Mouse (Mus musculus) E14TG2a.4 (cell line): Measurements from ENCODE around the gene Ttf2.

Source experiments
- H3K27me3 ChIP-seq: 2 replicates; pipeline ENCODE4 v1.6.1; 2014; ENCODE audit warnings: low read length, control low read depth; ENCODE audit not compliant: insufficient read depth
- H3K36me3 ChIP-seq: 2 replicates; pipeline ENCODE4 v1.6.1; 2014; ENCODE audit warnings: low read length, control low read depth; ENCODE audit not compliant: insufficient read depth
- H3K4me1 ChIP-seq: replicated peaks from 2 replicates; pipeline ENCODE4 v1.6.1; 2014; ENCODE audit warnings: low read depth, low read length, control low read depth
- H3K4me3 ChIP-seq: replicated peaks from 2 replicates; pipeline ENCODE4 v1.5.1; 2014; ENCODE audit warnings: mild to moderate bottlenecking, low read length
- H3K9me3 ChIP-seq: 2 replicates; pipeline ENCODE4 v1.6.1; 2014; ENCODE audit warnings: low read length, control low read depth
- CTCF ChIP-seq: conservative IDR thresholded peaks from 2 replicates; pipeline ENCODE4 v1.5.1; 2014; ENCODE audit warnings: low read length
- NANOG ChIP-seq: IDR thresholded peaks from 2 replicates; pipeline ENCODE4 v1.6.1; 2014; ENCODE audit warnings: borderline replicate concordance, low read length, mixed read lengths
- POU5F1 ChIP-seq: IDR thresholded peaks from 2 replicates; pipeline ENCODE4 v1.6.1; 2014; ENCODE audit warnings: low read length, borderline replicate concordance

The Ttf2 gene

DNA sequence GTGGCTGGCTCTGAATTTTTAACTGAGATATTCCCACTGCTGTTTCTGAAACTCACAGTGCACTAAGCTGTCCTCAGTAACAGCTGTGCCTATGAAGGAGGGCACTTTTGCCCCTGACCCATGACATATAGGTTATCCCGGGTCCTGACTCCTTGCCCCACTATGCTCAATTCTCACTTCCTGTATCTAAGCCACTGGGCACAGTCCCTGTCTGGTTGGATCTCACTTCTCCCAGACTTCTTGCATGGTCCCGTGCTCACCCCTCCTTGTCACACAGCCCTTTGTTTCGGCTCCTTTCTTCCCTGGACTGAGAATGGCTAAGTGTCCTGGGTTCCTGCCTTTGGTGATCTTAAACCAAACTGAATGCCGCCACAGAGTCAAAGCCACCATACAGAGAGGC is 24.8 kb upstream of the Ttf2 start:
- Histone ChIP-seq H3K36me3 (no peaks in the 10 kb centered on the region), H3K4me1 (peaks cover 19% of the 10 kb centered on the region), H3K27me3 (no peaks in the 10 kb centered on the region), H3K9me3 (no peaks in the 10 kb centered on the region), H3K4me3 (no peak overlapping the region)
- TF ChIP-seq POU5F1 (no peak), CTCF (no peak), NANOG (no peak)

DNA sequence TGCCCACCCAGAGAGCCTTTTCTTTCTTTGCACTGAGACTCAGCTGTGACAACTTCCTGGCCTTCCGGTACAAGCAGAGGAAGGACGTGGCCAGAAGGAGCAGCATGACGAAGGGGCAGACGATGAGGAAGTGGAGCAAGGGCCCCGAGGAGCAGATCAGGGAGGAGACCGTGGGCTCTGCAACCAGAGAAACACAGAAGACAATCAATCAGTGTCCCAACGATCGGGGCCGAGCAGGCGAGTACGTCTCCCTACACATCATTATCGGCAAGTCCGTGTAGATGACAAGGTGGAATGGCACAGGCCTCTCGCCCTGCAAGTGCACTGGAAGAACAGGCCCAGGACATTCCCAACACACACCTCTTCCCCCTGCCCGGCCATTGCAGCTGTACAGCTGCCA is 24.3 kb upstream of the Ttf2 start:
- Histone ChIP-seq H3K9me3 (no peaks in the 10 kb centered on the region), H3K4me3 (no peak overlapping the region), H3K27me3 (no peaks in the 10 kb centered on the region), H3K4me1 (peaks cover 16% of the 10 kb centered on the region), H3K36me3 (no peaks in the 10 kb centered on the region)
- no peak for TF ChIP-seq NANOG
- TF ChIP-seq CTCF: no peak
- no peak for TF ChIP-seq POU5F1

DNA sequence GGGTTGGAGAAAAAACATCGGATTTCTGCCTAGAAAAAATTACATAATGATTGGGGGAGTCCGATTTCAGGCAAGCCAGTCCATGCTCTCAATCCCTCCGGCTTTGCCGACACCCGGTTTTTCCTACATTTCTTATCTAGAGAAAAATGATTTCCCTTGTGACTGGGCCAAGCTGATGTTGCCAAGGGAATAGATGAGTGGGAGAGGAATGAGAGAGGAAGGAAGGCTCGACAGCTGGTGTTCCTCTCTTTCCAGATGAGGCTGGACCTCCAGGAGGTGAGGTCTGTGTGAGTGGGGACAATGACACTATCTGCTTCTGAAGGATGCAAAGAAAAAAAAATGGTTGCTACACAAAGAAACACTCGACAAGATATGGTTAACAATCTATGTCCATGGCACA is 23.7 kb upstream of the Ttf2 start:
- Histone ChIP-seq H3K9me3 (no peaks in the 10 kb centered on the region), H3K36me3 (no peaks in the 10 kb centered on the region), H3K4me3 (no peak overlapping the region), H3K27me3 (0 out of 2 replicates have a peak, but pooled peaks cover 4% of the 10 kb centered on the region), H3K4me1 (peaks cover 15% of the 10 kb centered on the region)
- TF ChIP-seq POU5F1: no peak
- no peak for TF ChIP-seq CTCF
- no peak for TF ChIP-seq NANOG

DNA sequence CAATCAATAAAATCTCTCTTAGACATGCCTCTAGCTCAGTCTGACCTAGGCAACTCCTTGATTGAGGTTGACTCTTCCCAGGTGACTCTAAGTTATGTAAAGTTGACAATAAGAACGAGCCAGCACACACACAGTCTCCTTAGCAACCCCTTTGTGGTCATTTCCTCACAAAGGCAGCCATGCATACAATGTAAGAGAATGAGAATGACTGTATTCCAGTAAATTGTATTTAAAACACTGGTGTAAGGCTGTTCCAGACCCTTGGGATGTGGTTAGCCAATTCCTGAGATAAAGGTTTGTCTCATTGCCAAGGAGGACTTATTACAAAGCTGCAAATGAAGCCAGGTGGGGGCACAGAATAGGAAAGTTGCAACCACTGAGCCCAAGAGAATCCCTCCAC is 20.8 kb upstream of the Ttf2 start:
- Histone ChIP-seq H3K27me3 (0 out of 2 replicates have a peak, but pooled peaks cover 4% of the 10 kb centered on the region), H3K9me3 (no peaks in the 10 kb centered on the region), H3K4me3 (no peak overlapping the region), H3K36me3 (no peaks in the 10 kb centered on the region), H3K4me1 (peaks cover 15% of the 10 kb centered on the region)
- TF ChIP-seq CTCF: no peak
- no peak for TF ChIP-seq NANOG
- TF ChIP-seq POU5F1: no peak

DNA sequence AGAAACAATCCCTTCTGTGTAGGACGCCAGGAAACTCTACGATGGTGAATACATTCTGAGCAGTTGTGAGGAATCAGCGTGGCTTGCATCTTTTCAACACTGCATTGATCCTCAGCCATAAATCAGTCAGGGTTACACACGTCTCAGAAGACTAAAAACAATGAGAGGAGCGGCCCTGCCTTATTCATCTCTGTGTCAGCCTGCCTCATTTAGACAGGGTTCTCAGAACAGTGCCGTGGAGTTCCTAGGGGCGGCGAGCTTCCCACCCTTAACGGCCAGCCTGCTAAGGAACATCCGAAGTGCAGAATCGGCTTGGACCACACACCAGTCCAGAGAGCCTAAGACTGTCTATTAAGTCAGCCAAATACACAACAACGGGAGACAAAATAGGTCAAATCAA is 20.0 kb upstream of the Ttf2 start:
- Histone ChIP-seq H3K4me3 (no peak overlapping the region), H3K9me3 (no peaks in the 10 kb centered on the region), H3K36me3 (no peaks in the 10 kb centered on the region), H3K27me3 (0 out of 2 replicates have a peak, but pooled peaks cover 4% of the 10 kb centered on the region), H3K4me1 (peaks cover 8% of the 10 kb centered on the region)
- no peak for TF ChIP-seq CTCF
- TF ChIP-seq NANOG: no peak
- no peak for TF ChIP-seq POU5F1

DNA sequence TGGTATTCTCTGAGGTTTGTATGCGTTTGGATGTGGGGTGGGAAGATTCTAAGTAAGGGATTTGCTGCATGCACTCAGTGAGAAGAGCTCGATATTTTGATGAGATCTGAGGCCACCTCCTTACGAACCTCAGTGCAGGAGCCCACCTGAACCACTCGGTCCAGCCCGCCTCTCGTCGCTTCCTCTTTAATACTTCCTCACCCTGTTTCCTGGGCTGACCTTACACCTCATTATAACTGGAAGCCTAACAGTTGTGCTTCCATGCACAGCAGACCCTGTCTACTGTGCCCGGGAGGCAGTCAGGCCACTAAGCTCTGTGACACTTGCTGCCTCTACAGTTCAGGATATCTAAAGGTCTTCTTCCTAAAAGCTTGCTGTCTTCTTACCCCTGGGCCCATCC is 9.8 kb upstream of the Ttf2 start:
- no peaks in the 10 kb centered on the region for H3K4me1 ChIP-seq
- H3K9me3 ChIP-seq: no peaks in the 10 kb centered on the region
- no peak overlapping the region for H3K4me3 ChIP-seq
- TF ChIP-seq POU5F1: no peak
- no peaks in the 10 kb centered on the region for H3K27me3 ChIP-seq
- no peaks in the 10 kb centered on the region for H3K36me3 ChIP-seq

DNA sequence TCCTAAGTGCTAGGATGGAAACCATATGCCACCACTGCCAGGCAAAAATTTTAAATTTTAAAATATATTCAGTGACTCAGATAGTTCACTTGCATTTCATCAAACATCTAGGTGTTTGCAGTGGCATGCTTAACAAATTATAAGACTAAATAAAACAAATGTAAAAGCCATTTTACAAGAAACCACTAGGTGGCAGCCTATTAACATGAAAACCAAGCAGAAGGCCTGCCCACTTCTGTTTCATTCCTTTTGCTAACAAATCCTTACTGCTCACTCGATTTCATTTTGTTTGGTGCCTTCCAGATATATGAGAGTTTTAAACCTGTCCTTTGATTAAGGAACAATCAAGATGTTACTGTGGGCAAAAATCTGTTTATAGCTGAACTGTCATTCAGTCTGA is 4.4 kb upstream of the Ttf2 start:
- Histone ChIP-seq H3K4me3 (no peak overlapping the region), H3K4me1 (peaks cover 8% of the 10 kb centered on the region), H3K36me3 (no peaks in the 10 kb centered on the region), H3K27me3 (no peaks in the 10 kb centered on the region), H3K9me3 (no peaks in the 10 kb centered on the region)
- TF ChIP-seq CTCF: peak; percentile 53
- TF ChIP-seq NANOG: no peak

DNA sequence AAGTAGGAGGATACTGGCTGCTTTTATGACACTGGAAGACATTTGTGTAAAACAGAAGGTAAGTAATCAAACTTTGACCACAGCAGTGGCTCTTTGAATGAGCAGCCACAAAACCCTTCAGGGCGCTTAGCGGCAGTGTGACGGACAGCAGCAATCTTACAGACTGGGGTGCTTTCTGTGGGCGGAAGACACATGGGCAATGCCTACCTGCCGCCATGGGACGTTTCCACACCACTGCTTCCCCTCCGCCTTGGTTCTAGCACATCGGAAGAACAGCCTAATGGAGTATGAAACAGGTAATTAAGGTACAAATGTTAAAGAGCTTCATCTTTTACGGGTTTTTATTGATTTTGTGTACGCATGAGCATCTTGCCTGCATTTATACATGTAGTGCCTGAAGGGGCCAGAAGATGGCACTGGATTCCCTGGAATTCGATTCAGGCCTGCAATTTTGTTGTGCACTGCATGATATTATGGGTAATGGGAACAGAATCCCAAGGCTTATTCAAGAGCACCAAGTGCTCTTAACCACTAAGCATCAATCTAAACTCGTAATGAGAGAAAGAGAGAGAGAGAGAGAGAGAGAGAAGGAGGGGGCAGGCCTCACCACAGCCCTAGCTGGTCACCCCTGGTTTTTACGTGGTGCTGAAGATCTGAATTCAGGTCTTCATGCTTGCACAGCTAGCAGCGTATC is 5.5 kb downstream of the Ttf2 start:
- H3K36me3 ChIP-seq: peaks cover 91% of the 10 kb centered on the region
- H3K4me3 ChIP-seq: peak overlapping the region; percentile 48
- no peaks in the 10 kb centered on the region for H3K27me3 ChIP-seq
- peaks cover 20% of the 10 kb centered on the region for H3K4me1 ChIP-seq
- no peaks in the 10 kb centered on the region for H3K9me3 ChIP-seq
- TF ChIP-seq CTCF (peak; percentile 57), POU5F1 (no peak), NANOG (no peak)

DNA sequence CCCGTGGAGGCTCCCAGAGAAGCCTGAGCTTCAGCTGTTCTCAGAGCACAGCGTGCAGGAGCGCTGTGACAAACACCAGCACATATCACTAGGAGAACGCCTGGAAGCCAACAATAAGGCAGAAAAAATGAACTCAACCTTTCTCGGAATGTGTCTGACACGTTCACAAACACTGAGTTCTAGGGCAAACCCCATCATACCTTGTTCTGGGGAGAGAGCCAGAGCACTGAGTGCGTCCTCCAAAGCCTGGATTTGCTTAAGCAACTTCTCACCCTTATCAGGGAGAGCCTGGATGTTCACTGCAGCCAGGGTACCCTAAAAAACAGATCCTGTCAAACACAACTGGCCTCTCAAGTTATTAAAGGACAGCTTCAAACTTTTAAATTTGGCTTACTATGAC is 8.0 kb downstream of the Ttf2 start:
- Histone ChIP-seq H3K36me3 (peaks cover 100% of the 10 kb centered on the region), H3K27me3 (no peaks in the 10 kb centered on the region), H3K9me3 (no peaks in the 10 kb centered on the region), H3K4me1 (peaks cover 12% of the 10 kb centered on the region), H3K4me3 (no peak overlapping the region)
- TF ChIP-seq NANOG: no peak
- no peak for TF ChIP-seq CTCF
- TF ChIP-seq POU5F1: no peak
